Mouse (Mus musculus) frontal cortex, postnatal 25 days (tissue): Measurements from ENCODE around the gene Fscn3.

Experiments used
- DNase-seq, 2 experiments: peaks; one replicate each; pipeline ENCODE4 v3.0.0; 2022; ENCODE audit warnings: low spot score in 2 of 2

The Fscn3 gene

GRCm38 (mm10) chr6:28428290-28428689, 701 bp downstream of the Fscn3 start, which contains the start of gene Gcc1:
TSS of gene Gcc1 (minus strand) at chr6:28428390.
- DNase-seq = no peak

DNA sequence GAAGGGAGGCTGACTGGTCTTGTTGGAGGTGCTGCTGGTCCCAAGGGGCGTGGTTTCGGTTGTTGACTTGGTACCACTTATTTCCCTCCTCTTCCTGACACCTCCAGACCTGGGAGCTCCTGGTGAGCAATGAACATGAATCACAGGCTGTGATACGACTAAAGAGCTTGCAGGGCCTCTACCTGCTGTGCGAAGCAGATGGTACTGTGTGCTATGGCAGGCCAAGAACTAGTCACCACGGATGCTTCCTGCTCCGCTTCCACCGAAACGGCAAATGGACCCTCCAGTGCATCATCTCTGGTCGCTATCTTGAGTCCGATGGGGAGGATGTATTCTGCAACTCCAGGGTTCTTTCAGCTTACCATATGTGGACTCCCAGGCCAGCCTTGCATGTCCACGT, 2.3 kb downstream of the Fscn3 start:
- DNase-seq = no peak

DNA sequence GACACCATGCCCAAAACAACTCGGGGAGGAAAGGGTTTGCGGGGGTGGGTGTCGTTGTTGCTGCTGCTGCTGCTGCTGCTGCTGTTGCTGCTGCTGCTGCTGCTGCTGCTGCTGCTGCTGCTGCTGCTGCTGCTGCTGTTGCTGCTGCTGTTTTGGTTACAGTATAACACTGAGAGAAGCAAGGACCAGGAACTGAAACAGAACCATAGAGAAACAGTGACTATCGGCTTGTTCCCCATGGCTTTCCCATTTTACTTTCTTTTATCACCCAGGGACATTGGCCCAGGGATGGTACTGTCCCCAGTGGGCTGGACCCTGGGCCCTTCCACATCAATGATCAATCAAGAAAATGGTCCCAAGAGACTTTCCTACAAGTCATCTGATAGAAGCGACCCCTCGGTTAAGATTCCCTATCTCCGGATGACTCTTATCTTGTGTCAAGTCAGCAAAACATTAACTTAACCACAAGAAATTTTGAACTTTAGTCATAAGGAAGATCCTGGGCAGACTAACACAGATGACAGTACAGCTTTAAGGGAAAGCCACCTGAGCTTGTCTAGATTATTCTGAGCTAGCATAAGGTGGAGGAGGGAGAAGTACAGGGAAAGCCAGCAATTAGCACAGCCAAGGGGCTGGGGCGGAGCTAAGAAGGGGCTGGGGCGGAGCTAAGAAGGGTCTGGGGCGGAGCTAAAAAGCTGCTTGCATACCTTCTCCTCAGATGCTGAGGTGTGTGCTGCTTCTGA, 3.4 kb downstream of the Fscn3 start:
- no peak for DNase-seq

DNA sequence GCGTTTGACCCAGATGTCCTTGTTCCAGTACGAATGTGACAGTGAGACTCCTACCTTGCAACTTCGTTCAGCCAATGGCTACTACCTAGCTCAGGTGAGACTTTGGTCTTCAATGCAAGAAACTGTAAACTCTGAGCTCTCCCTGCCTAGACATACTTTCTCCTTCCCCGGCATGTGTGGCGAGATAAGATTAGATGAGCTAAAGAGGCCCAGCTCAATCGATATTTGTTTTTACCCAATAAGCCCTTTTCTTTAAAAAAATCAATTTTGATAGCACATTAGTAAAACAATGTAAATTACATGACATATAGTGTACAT, 3.9 kb downstream of the Fscn3 start:
- DNase-seq = no peak

DNA sequence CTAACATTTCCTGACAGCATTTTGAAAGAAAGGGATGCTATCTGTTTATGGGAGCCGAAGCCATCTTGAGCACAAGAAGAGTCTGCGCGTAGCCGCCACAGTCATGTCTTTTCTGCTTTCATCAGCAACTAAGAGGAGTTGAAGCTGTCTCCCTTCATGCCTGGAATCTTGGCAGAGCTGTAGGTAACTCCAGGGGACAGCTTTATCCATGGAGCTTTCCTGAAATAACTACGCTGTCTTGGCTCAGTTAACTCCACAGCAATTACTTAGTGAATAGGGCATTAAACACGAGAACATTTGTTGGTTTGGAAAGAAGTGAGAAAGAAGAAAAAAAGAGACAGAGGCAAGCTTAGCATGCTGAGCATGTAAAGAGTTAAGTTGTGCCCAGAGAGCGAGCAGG, 20.3 kb downstream of the Fscn3 start:
- no peak for DNase-seq

DNA sequence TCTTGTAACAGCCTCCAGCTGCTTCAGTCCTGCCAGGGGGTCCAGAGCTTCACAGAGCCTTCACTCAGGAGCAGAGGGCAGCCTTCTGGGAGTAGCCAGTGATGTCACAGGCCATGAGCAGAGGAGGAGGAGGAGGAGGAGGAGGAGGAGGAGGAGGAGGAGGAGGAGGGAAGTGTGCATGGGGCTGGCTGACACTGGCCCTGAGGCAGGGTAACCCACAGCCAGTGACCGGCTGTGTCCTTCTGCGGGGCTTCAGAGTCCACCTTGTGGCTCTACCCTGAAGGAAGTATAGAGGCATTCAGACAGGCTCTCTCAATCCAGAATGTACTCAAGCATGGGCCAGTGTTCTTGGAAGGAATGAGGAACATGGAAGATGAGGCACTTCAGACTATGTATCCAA, 21.7 kb downstream of the Fscn3 start, which contains the start of gene Pax4:
Gene Pax4, minus strand, starts transcription at position 101 of the 400 bp plus-strand sequence.
- no peak for DNase-seq

DNA sequence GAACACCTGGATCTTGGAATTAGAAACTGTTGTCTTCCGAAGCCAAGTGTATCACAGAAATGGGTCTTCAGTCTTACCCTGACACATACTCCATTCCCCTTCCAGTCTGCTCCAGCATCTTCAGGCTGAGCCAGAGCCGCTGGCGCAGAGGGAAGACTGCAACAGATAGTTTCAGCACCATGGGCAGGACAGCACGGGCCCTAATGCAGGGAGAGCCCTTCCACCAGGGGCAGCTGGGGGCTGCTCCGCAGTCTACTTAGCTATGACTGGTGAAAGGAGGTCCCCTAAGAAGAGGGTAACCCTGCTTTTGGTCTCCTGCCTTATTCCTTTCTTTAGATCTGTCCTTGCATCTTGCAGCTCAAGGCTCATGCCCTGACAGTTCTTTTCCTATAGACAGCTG, 22.9 kb downstream of the Fscn3 start:
- DNase-seq = no peak

GRCm38 (mm10) chr6:28450977-28451376, 23.4 kb downstream of the Fscn3 start:
- DNase-seq = no peak

- DNase-seq = no peak
These were observed 31.7 kb downstream of the Fscn3 start for GRCm38 (mm10) chr6:28459221-28459668.

GRCm38 (mm10) chr6:28460534-28460933, 32.9 kb downstream of the Fscn3 start:
- DNase-seq = peak; percentile 33 to 42

DNA sequence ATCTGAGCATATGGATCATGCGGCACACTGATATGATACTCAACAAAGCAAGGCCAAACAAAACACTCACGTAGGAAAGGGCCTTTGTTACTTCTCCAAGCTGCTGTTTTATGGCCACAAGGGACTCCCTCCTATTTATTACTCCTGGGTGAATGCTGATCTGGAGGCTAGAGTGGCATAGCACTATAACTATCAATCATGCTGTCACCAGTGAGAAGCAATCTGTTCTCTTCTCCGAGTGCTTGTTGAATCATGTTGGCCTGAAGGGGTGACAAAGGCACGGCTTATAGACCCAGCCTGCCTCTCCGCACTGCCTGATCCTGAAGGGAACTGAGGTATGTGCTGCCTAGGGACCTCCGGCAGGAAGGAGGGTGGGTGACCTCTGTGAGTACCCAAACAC, 37.0 kb downstream of the Fscn3 start:
- no peak for DNase-seq

DNA sequence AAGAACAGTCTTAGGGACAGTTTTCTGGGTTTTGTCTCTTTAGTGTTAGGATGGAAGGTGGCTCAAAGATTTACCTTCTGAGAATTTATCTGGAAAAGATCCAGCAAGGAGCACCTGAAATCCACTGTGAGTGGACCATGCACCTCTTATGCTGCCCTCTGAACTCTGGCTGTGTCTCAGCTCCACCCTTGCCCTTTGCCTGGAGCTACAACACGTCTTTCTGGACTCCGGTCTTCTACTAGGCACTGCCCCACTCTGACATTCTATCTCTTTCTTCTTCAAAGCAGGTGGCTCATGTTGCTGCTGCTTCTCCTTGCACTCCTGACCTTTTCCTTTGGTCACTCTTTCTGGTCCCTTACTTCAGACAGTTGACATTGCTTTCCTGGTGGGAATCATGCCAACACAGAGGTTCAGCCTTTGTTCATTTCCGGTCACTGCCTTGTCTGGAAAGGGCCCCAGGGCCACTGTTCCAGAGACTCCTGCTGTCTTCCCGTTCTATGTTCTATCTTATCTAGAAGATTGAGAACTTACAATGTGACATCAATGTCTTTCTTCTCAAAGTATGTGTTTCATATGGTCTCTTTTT, 42.5 kb downstream of the Fscn3 start:
- no peak for DNase-seq

DNA sequence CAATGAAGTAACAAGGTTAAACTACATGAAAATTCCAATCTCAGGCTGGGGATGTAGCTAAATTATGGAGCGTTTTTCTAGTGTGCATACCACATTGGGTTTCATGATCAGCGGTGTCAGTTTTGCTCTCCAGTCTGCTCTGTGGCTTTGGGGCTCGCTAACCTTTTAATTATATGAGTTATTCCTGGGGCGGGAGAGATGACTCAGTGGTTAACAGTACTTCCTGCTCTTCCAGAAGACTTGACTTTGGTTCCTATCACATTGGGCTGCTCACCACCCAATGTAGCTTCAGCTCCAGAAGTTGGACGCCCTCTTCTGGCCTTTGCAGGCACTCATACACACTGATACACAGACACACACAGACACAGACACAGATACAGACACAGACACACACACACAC, 43.0 kb downstream of the Fscn3 start:
- DNase-seq = no peak

- DNase-seq = no peak
These were observed 43.9 kb downstream of the Fscn3 start for GRCm38 (mm10) chr6:28471284-28472035.

DNA sequence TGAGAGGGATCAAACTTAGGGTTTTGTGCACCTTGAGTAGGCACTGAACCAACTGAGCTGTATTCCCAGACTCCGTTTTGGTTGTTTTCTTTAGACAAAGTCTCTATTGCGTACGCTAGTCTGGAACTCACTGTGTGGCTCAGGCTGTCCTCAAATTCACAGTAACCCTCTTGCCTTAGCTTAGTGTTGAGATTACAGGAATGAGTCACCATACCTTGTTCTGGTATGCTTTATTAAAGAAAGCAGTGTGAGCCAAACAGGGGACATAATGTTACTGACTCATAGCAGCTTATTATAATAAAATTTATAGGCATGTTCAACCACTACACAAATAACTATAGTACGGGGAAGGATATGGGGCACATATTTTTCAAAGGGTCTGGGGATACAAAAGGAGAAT, 46.6 kb downstream of the Fscn3 start:
- no peak for DNase-seq

DNA sequence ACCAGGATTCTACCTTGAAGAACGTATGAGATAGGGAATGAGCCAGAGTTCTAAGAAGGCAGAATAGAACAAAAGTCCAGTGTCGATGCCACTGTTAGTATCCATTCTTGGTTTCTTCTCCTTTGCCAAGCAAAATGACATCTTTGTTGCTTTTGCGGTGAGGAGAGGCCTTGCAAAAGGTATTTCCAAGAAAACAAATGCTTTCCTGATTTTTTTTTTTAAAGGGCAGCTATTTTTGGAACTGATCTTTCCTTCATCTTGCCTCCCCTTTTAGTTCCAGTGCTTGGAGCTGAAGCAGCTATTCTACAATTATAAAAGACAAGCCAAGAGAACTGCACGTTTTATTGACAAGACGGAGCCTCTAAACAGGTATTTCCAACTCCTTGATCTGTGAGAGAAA, 47.2 kb downstream of the Fscn3 start, which contains the start of gene Snd1:
Gene Snd1, plus strand, starts transcription at position 301 of the 400 bp plus-strand sequence.
- no peak for DNase-seq

DNA sequence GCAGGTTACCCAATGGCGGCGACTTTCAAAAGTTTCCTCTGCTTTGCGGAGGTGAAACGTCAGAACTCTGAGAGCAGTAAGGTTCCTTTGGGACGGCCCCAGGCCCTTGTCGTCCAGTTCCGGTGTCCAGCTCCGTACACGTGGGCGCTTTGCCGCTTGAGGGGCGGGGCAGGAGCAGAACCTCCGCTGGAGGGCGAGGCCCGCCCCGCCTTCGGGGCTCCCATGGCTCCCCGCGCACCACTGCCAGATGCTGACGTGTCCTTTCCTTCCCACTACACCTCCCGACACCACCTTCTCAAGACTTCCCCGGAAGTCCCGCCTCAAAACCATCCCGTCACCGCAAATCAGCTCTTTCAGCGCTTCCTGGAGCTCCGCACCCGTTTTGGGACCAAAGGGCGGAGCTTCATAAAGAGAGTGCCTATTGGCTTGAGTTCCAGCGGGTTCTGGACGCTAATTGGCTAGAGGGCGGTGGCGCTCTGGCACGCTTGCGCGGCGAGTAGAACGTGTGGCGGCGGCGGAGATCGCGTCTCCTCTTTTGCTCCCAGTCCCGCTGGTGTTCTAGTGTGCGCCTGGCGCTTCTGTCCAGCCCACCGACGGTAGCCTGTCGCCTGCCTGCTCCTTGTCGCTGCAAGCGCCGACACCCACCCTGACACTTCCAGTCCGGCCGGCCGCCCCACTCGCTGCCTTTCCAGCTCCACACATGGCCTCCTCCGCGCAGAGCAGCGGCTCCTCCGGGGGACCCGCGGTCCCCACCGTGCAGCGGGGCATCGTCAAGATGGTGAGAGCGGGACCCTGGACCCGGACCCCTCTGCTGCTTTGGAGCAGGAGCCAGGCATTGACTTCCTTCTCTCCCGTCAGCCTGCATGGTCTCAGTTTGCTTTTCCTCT, 52.5 kb downstream of the Fscn3 start:
- peak; percentile 91 to 97 for DNase-seq

DNA sequence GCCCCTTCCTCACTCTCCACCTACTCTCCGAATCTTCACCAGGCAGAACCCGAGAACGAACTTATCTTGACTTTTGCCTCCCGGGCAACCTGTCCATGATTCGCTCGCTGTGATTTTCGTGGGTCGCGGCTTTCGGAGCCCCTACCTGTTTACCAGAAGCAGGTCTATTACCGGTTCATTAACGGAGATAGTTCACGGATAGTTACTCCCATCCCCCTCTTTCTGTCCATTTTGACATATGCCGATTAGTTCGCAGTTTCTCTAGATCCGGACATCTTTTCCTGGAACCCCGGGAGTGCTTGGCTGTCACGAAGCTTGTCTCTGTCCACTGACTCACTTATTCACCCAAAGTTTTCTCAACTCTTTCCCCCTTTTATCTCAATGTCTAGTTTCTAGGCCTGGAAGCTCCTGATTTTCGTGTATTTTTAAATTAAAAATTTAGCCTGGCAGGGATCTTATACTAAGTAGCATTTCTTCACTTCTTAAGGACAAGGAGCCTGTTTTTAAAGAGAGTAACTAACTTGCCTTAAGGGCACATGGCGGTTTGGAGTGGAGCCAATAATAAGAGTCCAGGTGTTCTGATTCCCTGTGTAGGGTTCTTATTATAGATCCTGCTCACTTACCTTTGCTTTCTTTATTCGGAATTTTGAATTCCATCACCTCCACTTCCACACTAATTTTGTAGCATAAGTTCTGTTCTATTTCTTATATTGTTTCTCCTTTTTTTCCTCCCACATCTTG, 53.3 kb downstream of the Fscn3 start:
- no peak for DNase-seq

DNA sequence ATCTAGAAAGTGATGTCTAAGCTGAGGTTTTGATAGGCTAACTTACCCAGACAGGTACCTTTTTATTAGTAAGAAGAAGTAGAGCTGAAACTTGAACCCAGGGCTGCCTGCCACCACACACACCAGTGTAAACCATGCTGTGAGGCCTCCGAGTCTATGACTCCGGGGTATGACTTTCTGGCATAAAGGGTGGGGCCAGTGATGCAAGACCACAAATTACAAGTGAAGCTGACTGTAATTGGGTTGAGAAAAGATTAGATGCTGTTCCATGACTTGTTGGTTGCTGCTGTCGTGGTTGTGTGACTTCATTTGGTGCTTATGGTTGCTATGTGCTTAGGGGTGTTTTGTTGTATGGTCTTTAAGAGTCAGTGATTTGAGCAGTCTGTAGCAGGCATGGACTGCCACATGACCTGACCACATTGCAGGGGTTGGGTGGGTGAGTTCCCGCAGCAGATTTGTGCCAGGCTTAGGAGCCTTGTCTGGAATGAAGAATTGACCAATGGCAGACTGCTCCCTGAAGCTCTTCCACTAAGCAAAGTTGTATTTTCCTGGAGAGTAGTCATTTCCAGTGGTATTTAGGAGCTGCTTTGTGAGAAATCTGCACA, 55.2 kb downstream of the Fscn3 start:
- no peak for DNase-seq

- DNase-seq = no peak
These were observed 58.4 kb downstream of the Fscn3 start for GRCm38 (mm10) chr6:28486008-28486407.

- DNase-seq = no peak
These were observed 58.9 kb downstream of the Fscn3 start for GRCm38 (mm10) chr6:28486471-28486870.
